Mouse (Mus musculus) embryo, embryonic 9.5 days (tissue): ENCODE measurements around the gene Shank2.

Experiments
- DNase-seq: peaks from one replicate; pipeline ENCODE4 v3.0.0-alpha.2; 2017; ENCODE audit errors: extremely low spot score

Gene Shank2

GRCm38 (mm10) chr7:144473486-144473885 lies 471.8 kb downstream of the Shank2 start:
- DNase-seq: no peak
